Mouse (Mus musculus) adrenal gland, postnatal 14 days (tissue): Measurements from ENCODE around the gene Stx8. TPM values are rescaled to one million over a fixed set of nuclear protein-coding genes. Genes with fewer than 3 reads are reported as not detected.

Experiments used
- DNase-seq: peaks from one replicate; pipeline ENCODE4 v3.0.0; 2021; ENCODE audit warnings: mixed read lengths
- total RNA-seq: library from RNA; stranded (reverse); gene quantifications from 2 replicates; pipeline ENCODE4 v1.2.3, GENCODE M21; 2021

Gene Stx8
- total RNA-seq, 1 experiment from 2014 or later = 28.5 TPM

DNA sequence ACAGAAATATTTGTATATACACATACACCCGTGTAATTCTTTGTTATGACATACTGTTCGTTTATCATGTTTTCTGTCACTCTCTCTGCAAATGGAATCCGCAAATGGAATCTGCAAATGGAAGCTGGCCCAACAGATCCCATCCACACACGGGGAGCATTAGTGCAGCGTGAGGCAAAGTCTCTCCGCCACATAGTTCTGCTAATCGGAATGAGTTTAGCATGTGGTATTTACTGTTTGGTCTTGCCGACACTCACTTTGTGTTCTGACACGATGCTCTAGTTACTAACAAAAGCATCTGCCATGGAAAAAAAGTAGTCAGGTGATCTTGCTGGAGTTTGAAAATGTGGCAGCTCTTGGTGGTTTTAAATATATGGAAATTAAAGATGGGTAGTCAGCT is 123.4 kb downstream of the Stx8 start:
- no peak for DNase-seq

DNA sequence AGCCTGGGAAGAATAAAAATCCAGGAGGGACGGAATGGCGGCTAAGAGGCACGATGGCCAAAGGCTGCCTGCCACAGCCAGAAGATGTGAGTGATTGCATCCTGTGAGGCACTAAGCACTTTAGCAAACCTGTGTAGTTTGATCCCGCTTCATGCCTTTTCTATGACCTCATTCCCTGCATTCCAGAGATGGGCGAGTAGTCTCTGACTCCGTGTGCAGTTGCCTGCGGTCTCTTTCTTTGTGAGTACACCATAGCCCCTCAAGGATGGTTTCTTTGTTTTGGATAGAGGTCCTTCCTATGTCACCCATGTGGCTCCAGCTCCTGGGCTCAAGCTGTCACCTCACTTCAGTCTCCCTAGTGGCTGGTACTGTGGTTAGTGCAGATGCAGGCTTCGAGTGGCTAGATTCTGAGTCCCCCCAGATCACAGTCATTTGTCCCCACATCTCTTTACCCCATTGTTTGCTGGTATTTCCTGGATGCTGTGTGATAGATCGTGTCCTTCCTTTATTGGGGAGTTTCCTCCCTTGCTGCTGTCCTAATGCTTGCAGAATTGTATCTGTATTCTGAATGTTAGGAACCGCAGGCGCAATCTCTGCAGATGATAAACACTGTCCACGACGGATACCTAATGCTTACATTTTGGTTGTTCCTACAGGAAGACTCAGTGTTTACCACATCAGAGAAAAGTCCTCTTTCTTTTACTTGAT is 124.0 kb downstream of the Stx8 start:
- no peak for DNase-seq

DNA sequence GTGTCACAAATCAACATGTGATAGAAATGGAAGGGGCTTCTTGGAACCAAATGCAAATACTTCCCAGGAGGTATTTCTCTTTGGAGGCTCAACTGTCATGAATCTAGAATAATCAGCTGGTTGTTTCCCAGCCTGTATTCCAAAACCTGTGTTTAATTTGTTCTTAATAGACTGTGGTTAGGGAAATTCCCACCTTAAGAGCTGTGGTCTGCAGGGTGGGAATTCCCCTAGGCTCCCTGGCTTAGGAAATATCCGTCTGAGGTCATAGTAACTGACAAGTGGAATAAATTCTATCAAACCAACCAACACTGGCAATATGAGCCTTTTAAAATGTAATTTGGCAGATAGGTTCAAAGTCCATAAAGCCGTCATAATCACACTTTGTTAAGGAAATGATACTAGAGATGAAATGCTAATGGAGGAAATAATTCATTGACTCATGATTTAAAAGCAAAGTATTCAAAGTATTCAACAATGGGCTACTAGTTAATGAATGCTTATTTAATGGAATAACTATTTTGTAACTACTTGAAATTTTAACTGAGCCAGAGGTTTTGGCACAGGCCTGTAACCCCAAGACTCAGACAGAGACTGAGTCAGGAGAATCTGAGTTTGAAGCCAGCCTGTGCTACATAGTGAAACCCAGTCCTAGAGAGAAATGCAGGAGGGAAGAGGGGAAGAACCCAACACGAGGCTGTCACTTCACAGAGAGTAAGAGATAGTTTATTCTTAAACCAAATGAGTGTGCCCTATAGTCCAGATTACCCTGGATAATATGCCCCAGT is 126.2 kb downstream of the Stx8 start:
- DNase-seq = no peak

DNA sequence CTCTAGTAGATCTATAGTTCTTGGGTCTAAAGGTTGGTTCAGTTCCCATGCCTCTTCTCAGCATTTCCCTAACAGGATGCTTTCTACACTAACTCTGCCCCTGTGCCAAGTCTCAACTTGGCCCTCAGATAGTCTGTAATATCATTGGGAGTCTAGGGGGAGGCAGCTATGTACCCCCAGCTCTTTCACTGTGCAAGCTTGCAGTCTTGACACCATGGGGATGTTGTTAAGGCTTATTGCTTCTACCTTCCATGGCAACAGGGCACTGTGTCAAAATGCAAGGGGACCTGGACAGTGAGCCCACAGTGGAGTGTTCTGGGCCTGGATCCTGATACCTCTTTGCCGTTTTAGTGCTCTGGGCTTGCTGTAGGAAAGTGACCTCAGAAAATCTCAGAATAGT is 135.6 kb downstream of the Stx8 start:
- DNase-seq = no peak

DNA sequence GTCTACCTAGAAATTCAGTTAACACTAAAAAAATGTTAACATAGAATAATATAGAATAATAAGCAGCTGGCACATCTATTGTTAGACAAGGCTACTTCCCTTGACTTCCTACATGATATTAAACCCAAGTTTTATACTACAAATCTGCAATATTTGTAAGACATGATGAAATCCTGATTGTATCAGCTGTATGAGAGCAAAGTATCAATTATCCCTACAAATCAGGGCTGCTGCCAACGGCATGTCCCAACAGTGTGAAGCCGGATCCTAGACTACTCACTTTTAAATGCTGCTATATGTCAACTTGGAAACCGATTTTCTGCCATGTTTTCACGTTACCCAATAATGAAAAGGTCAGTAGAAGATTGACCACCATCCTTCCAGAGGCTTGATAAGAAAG is 137.5 kb downstream of the Stx8 start:
- DNase-seq = no peak

DNA sequence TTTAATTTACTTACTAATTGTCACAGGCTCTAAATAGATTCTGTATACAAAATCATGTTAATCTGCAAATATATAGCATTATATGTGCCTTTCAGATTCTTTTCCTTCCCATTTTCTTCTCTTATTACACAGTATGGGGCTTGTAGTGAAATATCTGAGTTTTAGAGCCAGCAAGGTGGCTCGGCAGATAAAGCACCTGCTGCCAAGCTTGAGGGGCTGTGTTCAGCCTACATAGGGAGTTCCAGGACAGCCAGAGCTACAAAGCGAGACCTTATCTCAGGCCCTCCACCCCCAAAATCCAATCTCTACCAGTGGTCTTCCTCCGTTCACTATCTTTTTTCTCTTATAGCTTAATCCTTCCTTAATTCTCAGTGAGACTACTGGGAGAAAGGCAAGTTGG is 140.1 kb downstream of the Stx8 start:
- no peak for DNase-seq

DNA sequence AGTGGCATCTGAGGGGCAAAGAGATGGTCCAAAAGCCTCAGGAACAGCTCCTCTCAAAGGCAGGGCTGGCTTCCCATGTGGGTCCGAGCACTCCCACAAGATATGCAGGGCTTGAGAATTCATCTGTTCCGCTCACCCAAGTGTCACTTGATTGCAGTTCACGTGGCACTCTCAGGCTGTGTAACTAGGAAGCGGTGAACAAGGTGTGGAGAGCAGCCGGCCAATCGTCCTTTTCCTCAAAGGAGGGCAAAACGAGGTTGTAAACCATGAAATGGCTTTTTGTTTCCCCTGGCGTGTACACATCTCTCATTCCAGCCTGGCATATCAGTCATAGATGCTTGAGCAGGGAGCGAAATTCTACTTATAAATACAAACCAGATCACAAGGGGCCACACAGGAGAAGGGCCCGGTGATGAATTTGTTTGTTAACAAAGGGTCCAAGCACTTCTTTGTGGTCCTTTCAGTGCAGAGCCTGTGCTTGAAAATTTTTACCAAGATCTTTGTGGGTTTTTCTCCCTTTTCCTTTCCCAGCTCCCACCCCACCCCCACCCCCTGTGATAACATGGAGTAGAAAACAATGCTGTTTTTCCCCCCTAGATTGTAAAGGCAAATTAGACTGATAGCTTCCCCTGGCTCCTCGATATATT is 147.6 kb downstream of the Stx8 start:
- DNase-seq = no peak

DNA sequence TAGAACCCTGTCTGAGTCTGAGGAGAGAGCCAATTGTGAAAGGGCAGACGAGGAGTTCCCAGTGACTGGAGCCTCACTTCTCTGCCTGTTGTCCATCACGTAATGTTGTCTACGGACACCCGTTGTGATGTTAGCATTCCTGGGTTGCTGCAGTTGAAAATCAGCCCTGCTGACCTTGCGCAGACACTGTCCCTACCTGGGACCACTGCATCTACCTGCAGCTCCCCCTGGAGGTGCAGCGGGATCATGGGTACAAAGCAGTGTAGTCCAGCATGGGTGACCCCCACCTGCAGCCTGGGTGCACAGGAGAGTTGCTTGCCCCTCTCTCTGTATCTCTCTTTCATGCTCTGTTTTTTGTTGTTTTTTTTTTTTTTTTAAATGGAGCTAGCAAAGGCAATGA is 148.2 kb downstream of the Stx8 start:
- DNase-seq = no peak

DNA sequence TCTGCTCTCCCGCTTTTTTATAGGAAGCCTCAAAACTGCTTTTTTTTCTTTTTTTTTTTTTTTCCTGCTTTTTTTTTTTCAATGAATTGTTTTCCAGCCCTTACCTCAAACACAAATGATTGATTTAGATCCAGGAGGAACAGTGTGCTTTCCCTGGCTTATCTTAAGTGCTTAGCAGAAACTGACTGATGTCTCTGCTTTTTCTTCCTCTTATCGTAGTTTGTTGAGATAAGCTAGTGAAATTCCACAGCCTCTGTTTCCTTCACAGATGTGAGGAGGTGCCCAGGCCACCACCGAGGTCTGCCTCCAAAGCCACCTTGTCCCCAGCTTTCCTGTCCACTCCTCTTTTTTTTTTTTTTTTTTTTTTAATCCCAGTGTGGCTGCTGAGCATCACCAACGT is 150.2 kb downstream of the Stx8 start:
- DNase-seq = no peak

DNA sequence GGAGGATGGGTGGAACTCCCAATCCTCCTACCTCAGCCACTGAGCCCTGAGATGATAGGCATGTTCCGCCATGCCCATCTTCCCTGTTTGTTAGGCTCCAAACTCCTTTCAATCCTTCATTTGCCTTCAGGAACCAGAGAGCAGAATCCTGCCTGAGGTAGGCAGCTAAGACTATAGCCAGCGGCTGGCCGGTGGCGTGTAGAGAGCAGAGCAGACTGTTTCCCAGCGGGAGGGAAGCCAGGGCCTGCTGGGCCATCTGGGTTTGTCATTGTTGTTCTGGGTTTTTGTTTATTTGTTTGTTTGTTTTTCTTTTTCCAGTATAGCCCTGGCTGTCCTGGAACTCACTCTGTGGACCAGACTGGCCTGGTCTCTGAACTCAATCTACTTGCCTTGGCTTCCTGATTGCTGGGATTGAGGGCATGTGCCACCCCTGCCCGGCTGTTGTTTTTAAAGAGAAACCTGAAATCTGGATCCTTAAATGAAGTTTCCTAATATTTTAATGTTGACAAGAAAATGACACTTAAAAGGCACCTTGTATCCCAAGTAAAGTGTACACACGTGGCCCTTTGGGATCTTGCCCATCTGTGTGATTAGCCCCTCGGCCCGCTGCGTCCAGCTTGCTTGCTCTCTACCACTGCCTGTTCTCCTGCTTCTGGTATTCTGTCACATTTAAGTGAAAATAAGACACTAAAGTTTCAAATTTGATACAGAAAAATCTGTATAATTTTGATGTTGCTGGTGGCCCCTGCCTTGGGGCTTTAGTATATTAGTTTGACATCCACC is 152.1 kb downstream of the Stx8 start:
- DNase-seq = no peak

DNA sequence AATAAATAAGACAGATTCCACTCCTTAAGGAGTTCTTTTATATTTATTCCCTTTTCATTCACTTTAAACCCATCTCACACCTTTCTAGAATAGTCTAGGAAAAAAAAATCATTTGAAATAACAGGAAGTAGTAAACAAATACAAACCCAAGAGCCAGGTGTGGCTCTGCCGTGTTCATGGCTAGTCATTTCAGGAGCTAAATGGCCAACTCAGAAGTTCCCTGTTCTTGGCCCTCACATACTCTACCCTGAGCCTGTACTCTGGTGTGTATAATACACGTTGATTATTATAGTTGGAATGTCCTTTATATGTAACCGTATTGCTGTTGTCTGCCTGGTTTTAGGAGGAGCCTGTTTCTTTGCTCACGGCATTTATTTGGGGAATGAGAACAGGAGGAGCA is 152.7 kb downstream of the Stx8 start:
- DNase-seq = no peak

DNA sequence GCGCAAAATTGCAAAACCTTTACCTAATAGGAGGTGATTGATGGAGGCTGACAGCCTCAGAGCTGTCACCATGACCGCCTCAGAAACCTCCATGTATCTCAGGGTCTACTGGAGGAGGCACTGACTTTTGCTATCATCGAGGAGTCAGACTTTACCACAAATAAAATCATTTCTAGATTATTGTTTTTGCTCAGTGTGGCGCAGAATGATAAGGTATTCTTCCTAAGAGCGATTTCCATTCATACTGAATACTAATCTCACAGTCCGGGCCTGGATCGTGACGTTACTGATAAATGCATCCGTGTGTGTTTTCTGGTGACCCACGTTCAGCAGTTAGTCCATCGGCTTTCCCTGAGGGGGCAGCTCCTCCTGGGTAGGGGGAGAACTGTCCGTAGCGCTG is 153.1 kb downstream of the Stx8 start:
- DNase-seq = no peak

DNA sequence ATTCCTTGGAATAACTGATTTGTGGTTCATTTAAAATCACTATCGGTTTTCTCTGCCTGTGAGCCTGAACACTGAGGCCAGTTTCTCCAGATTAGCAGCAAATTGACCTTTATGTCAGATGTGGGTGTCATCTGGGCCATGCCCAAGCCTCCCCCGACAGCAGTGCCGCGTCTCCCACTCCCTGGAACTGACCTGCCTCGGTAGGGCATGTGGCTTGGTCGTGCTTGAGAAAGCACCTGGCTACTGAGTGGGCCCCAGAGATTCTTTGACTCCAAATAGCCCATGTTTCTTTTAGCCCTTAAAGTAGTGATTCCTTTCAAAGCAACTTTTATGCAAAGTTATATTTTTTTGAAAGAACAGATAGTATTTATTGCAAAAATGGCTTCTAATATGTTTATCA is 155.3 kb downstream of the Stx8 start:
- DNase-seq = no peak

DNA sequence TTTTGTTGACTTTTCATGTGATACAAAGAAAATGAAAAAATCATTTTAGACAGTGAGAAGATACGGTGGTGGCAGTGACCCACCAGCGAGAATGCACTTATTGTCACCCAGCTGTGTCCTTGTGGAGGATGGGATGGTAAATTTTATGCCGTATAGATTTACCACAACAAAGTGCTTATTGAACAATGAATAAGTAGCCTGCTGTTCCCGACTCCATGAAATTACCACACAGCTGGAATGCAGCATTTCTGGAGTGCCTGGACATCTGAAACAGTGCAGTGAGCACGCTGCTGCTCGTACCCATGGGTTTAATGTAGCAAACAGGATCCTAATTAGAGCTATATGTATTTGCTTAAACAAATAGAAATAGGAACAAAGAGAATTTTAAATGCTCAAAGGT is 155.7 kb downstream of the Stx8 start:
- no peak for DNase-seq

DNA sequence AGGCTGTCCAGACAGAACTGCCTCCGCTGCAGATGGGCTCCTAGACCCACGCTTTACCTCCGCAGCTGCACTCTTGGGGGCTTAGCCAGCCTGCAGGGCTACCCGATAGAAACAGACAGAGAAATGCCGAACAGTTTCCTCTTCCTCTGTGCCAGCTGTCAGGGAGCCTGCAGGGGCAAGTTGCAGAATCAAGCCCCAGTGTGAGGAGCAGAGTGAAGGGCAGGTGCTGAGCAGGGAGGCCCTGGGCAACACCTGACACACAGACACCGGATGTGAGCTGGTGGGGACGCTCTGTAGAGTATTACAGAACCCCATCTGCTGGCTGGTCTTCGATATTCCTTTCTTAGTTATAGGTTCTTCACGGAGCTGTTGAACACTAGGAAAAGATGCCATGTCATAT is 160.1 kb downstream of the Stx8 start:
- no peak for DNase-seq

DNA sequence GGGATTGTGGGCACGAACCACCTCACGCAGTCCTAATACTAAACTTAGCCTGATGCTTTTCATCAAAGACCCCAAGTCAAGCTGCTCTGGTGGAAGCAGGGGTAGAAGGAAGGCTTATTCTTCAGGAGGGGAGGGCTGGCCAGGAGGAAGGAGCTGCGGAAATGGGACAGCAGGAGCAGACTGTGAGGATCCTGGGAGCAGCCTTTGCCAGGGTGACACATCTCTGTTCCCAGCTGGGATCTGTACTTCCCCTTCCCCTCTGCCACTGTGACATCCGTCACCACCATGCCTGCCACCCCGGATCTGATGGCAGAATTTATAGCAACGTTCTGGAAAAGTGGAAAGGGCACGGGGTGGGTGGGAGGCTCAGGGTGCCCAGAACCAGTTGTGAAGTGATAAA is 168.5 kb downstream of the Stx8 start:
- no peak for DNase-seq

DNA sequence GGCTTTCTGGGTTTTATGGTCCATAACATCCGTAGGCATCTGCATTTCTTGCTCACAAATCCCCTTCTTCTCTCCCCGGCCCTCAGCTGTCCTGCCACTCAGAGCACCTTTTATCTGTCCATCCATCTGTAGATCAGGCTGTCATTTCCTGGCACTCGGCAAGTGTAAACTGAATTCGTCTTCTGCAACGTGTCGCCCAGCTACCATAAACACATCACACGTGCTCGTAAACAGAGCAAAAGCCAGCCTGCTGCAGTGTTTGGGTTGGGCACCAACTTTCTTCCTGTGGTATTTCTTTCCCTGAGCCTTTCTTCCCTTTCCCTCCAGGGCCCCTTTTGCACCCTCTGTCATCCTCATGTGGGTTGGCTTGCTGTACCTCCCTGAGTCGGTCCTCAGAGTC is 169.4 kb downstream of the Stx8 start:
- DNase-seq = no peak

DNA sequence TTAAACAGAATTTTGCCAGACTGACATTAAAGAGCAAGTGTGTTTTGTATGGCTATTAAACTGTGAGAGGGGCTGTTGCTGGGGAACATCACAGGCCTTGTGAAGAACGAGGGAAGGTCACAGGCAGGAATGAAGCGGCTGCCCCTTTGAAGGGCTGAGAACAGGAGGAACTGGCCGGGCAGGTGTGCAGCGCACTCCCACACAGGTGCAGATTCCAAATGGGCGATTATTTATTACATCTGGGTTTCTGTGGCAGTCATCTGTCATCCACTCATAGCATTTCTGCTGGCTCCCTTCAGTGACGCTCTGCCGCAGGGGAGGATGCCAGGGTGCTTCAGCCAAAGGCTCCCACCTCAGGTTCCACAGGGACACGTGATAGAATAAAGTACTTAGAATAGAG is 170.7 kb downstream of the Stx8 start:
- DNase-seq = no peak

DNA sequence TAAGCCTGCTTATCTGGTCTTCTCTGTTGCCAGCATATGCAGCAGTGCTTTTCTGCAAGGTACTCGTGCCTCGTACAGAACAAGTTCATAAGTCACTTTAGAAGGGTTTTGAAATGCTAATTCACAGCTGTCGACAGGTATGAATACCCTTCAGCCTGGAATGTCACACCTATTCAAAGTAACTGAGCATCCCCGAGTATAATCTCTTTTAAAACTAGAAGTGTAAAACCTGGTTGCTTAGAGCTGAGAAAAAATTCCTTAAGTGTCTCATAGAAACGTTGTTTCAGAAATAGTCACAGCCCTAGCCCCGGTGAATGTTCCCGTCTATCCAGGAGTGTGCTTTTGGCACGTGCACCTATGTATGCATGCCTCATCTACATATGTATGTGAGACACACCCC is 176.3 kb downstream of the Stx8 start:
- DNase-seq = no peak

DNA sequence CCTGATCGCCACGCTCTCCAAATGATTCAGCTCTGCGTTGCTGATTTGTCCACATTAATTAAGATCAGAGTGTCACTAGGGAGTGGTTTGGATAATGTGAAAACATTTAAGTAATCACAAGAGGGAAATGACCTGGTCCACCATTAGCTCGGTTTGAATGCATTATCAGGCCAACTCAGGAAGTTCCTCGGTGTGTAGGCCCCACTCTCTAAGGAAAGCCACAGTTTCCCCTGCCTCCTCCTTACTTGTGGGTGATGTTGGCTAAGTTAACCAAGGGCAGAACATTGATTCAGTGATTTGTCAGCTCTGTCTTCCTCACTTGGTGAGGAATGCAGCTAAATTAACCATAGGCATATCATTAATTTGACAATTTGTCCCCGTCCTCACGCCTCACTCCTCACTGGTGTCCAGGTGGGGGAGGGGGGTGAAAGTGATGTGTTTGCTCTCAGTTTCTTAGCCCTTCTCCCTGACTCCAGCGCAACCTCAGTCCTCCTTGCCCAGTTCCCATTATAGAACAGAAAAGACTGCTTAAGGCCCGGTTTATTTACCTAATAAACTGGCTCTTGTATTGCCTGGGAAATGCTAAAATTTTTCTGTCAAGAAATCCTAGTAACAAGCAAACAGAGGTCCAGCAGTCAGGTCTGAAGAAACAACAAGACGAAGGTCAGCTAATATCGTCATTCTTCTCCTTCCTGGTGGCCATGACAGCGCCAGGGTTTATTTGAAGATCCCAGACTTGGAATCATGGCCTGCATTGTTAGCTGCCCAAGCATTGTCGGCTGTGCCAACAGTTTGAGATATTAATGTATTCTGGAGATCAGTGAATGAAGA is 178.5 kb downstream of the Stx8 start:
- DNase-seq = peak; percentile 35

DNA sequence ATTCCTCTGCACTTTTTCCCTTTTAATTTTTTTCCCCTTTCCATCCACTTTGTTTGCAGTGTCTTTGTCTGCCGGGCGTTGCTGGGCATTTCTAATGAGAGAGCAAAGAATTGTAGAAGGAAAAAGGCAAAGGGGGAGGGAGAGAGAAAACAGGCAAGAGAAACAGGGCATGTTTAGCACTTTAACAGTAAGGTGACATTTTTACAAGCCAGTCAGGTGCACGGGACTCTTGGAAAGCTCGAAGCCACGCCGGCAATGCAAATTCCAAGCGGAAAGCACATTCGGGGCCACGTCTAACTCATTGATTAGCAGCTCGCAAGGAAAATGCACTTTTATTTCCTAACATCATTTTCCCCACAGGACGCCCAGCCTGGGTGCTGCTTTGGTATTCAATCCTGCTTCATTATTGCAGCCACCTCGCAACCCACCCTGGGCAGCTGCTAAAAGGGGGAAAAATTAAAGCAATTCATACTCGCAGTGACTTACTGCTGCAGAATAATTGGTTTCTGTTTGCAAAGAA is 179.1 kb downstream of the Stx8 start:
- DNase-seq = no peak
